Comparison of ENCODE assay signal across 25 mouse cellular contexts in genomic region chr2:132579689-132580088, GRCm38 (mm10).
"Had no signal": no experiment of that assay in that cellular context is flagged by ENCODE, and none has a peak within 500 bp of the region (broad histone marks: within the 10 kb centered on the region; RNA-seq: fewer than 3 reads in every experiment).

No protein-coding gene starts in this region.

- H3K9ac ChIP-seq: embryonic facial prominence, embryonic 12.5 days; embryonic facial prominence, embryonic 13.5 days; embryonic facial prominence, embryonic 15.5 days; forebrain, embryonic 12.5 days; forebrain, embryonic 13.5 days; forebrain, embryonic 15.5 days; forebrain, postnatal 0 days had no signal

- H3K9me3 ChIP-seq: embryonic facial prominence, embryonic 12.5 days; embryonic facial prominence, embryonic 13.5 days; embryonic facial prominence, embryonic 15.5 days; forebrain, embryonic 12.5 days; forebrain, embryonic 13.5 days; forebrain, embryonic 15.5 days had no signal

- H3K27ac ChIP-seq: embryonic facial prominence, embryonic 10.5 days; embryonic facial prominence, embryonic 12.5 days; embryonic facial prominence, embryonic 13.5 days; embryonic facial prominence, embryonic 15.5 days; forebrain, embryonic 10.5 days; forebrain, embryonic 12.5 days; forebrain, embryonic 13.5 days; forebrain, embryonic 15.5 days; gastrocnemius, adult 2 months; heart, adult 2 months had no signal

- H3K4me2 ChIP-seq: embryonic facial prominence, embryonic 12.5 days; embryonic facial prominence, embryonic 13.5 days; embryonic facial prominence, embryonic 15.5 days; forebrain, embryonic 12.5 days; forebrain, embryonic 13.5 days; forebrain, embryonic 15.5 days had no signal

- H3K27me3 ChIP-seq: embryonic facial prominence, embryonic 12.5 days; embryonic facial prominence, embryonic 13.5 days; embryonic facial prominence, embryonic 15.5 days; forebrain, embryonic 12.5 days; forebrain, embryonic 13.5 days; forebrain, embryonic 15.5 days had no signal

- DNase-seq: cerebellum, adult 8-10 months; cerebellum, postnatal 10 days; cerebellum, postnatal 14 days; cerebellum, postnatal 25 days; cerebellum, postnatal 36 days; embryo, embryonic 11 days; forebrain, postnatal 0 days; gastrocnemius, adult 2 months; gastrocnemius, postnatal 10 days; gastrocnemius, postnatal 14 days; gastrocnemius, postnatal 25 days; gastrocnemius, postnatal 36 days; heart, adult 18-20 months had no signal

- ATAC-seq: forebrain, embryonic 13.5 days; forebrain, embryonic 14.5 days; forebrain, embryonic 15.5 days; forebrain, embryonic 16.5 days; forebrain, postnatal 0 days had no signal

- H3K4me3 ChIP-seq: embryonic facial prominence, embryonic 10.5 days; embryonic facial prominence, embryonic 12.5 days; embryonic facial prominence, embryonic 13.5 days; embryonic facial prominence, embryonic 15.5 days; erythroblast, embryonic 14.5 days; forebrain, embryonic 10.5 days; forebrain, embryonic 12.5 days; forebrain, embryonic 13.5 days; forebrain, embryonic 15.5 days; gastrocnemius, adult 2 months; heart, adult 2 months had no signal

- H3K36me3 ChIP-seq: embryonic facial prominence, embryonic 12.5 days; embryonic facial prominence, embryonic 13.5 days; embryonic facial prominence, embryonic 15.5 days; forebrain, embryonic 12.5 days; forebrain, embryonic 15.5 days had no signal
